Mouse (Mus musculus) neural tube, embryonic 15.5 days (tissue): ENCODE measurements around the gene Smyd1. TPM values are rescaled to one million over a fixed set of nuclear protein-coding genes. Genes with fewer than 3 reads are reported as not detected.
"Not testable (repeated sequence)": the region's sequence is repeated elsewhere in the genome, so short reads cannot be mapped to it uniquely, and the experiment has no call there.

ENCODE experiments used
- ATAC-seq: fragments of 200-750 bp; cut with Nextera tagmentation; 2 replicates; pipeline ENCODE4 v1.8.0; 2017; ENCODE audit warnings: mild to moderate bottlenecking, moderate TSS enrichment, moderate library complexity; ENCODE audit not compliant: low FRiP score
- H3K27ac ChIP-seq: fragments of 300-500 bp; sonication (generic); replicated peaks from 2 replicates; pipeline ENCODE4 v1.5.1; 2015; ENCODE audit warnings: mild to moderate bottlenecking, inconsistent platforms
- H3K27me3 ChIP-seq: fragments of 300-500 bp; sonication (generic); replicated peaks from 2 replicates; pipeline ENCODE4 v1.6.1; 2015; ENCODE audit warnings: inconsistent platforms
- H3K36me3 ChIP-seq: fragments of 300-500 bp; sonication (generic); 2 replicates; pipeline ENCODE4 v1.6.1; 2015; ENCODE audit warnings: inconsistent platforms
- H3K4me1 ChIP-seq: fragments of 300-500 bp; sonication (generic); 2 replicates; pipeline ENCODE4 v1.6.1; 2015; ENCODE audit warnings: inconsistent platforms
- H3K4me2 ChIP-seq: fragments of 300-500 bp; sonication (generic); 2 replicates; pipeline ENCODE4 v1.6.1; 2015; ENCODE audit warnings: inconsistent platforms, mild to moderate bottlenecking, moderate library complexity
- H3K4me3 ChIP-seq: fragments of 300-500 bp; sonication (generic); replicated peaks from 2 replicates; pipeline ENCODE4 v1.5.1; 2015; ENCODE audit warnings: mild to moderate bottlenecking, inconsistent platforms
- H3K9ac ChIP-seq: fragments of 300-500 bp; sonication (generic); replicated peaks from 2 replicates; pipeline ENCODE4 v1.6.1; 2015; ENCODE audit warnings: mild to moderate bottlenecking, inconsistent platforms
- H3K9me3 ChIP-seq: fragments of 300-500 bp; sonication (generic); replicated peaks from 2 replicates; pipeline ENCODE4 v1.6.1; 2016; ENCODE audit warnings: inconsistent platforms
- WGBS: fragments of 180-500 bp; shearing (Covaris S2); methylation state at CpG from one replicate; pipeline ENCODE4 v1.1.7; 2015; ENCODE audit warnings: mixed read lengths; 5-methylcytosine and 5-hydroxymethylcytosine counted together
- polyA plus RNA-seq: library from polyadenylated mRNA; unstranded; fragments of >200 nt; fragmentation: Nextera tagmentation; extraction: Ambion mirVana; gene quantifications from 2 replicates; pipeline ENCODE4 v1.2.1, GENCODE M21; 2015

Smyd1 gene
- polyA plus RNA-seq, 1 experiment from 2014 or later: 1.4 TPM

GRCm38 (mm10) chr6:71271057-71271388 lies 51.0 kb downstream of the Smyd1 start:
- WGBS: 2% methylated on average over 8 of the region's 8 CpGs
- ATAC-seq: peak; percentile 56
- H3K27me3 ChIP-seq: no peaks in the 10 kb centered on the region
- peak overlapping the region; percentile 88 for H3K4me3 ChIP-seq
- H3K36me3 ChIP-seq: no peaks in the 10 kb centered on the region
- peak overlapping the region; percentile 45 for H3K9ac ChIP-seq
- no peaks in the 10 kb centered on the region for H3K9me3 ChIP-seq
- H3K4me2 ChIP-seq: peak overlapping the region; percentile 75
- H3K4me1 ChIP-seq: peaks cover 15% of the 10 kb centered on the region
- peak overlapping the region; percentile 98 for H3K27ac ChIP-seq

- Histone ChIP-seq H3K4me1 (peaks cover 15% of the 10 kb centered on the region), H3K36me3 (no peaks in the 10 kb centered on the region), H3K4me3 (peak overlapping the region; percentile 88), H3K4me2 (peak overlapping the region; percentile 75), H3K27ac (peak overlapping the region; percentile 98), H3K9ac (peak overlapping the region; percentile 45), H3K27me3 (no peaks in the 10 kb centered on the region), H3K9me3 (no peaks in the 10 kb centered on the region)
- peak; percentile 44 for ATAC-seq
- WGBS: 12% methylated on average over 14 of the region's 14 CpGs
Measured at GRCm38 (mm10) chr6:71270301-71271056, 51.6 kb downstream of the Smyd1 start.

- WGBS: 94% methylated on average over 6 of the region's 6 CpGs
- H3K27me3 ChIP-seq, H3K4me3 ChIP-seq, H3K4me2 ChIP-seq, H3K9ac ChIP-seq, H3K36me3 ChIP-seq, H3K27ac ChIP-seq, ATAC-seq, H3K9me3 ChIP-seq: not testable (repeated sequence)
- H3K4me1 ChIP-seq: peaks cover 15% of the 10 kb centered on the region
Measured at GRCm38 (mm10) chr6:71269686-71270050, 52.4 kb downstream of the Smyd1 start.

GRCm38 (mm10) chr6:71268929-71269685 lies 52.9 kb downstream of the Smyd1 start:
- no peak for ATAC-seq

GRCm38 (mm10) chr6:71267603-71268002 lies 54.4 kb downstream of the Smyd1 start:
- WGBS: 75% methylated on average over 7 of the region's 7 CpGs
- peaks cover 11% of the 10 kb centered on the region for H3K4me1 ChIP-seq
- not testable (repeated sequence) for H3K4me3 ChIP-seq, H3K4me2 ChIP-seq, H3K27me3 ChIP-seq, H3K36me3 ChIP-seq, H3K9me3 ChIP-seq, H3K27ac ChIP-seq, ATAC-seq, H3K9ac ChIP-seq

More at GRCm38 (mm10) chr6:71268929-71269685, 52.9 kb downstream of the Smyd1 start:
- no peaks in the 10 kb centered on the region for H3K36me3 ChIP-seq
- no peaks in the 10 kb centered on the region for H3K9me3 ChIP-seq
- H3K4me3 ChIP-seq: no peak overlapping the region
- 65% methylated on average over 7 of the region's 7 CpGs for WGBS
- no peak overlapping the region for H3K9ac ChIP-seq
- H3K4me1 ChIP-seq: peaks cover 15% of the 10 kb centered on the region
- H3K27ac ChIP-seq: no peak overlapping the region
- H3K4me2 ChIP-seq: no peak overlapping the region
- no peaks in the 10 kb centered on the region for H3K27me3 ChIP-seq

- no peaks in the 10 kb centered on the region for H3K27me3 ChIP-seq
- H3K36me3 ChIP-seq: no peaks in the 10 kb centered on the region
- H3K4me3 ChIP-seq: no peak overlapping the region
- no peak overlapping the region for H3K27ac ChIP-seq
- no peak for ATAC-seq
- H3K4me2 ChIP-seq: no peak overlapping the region
- WGBS: 67% methylated on average over 8 of the region's 8 CpGs
- no peaks in the 10 kb centered on the region for H3K4me1 ChIP-seq
- H3K9ac ChIP-seq: no peak overlapping the region
- H3K9me3 ChIP-seq: no peaks in the 10 kb centered on the region
Measured at GRCm38 (mm10) chr6:71262142-71262833, 59.7 kb downstream of the Smyd1 start.

- H3K27me3 ChIP-seq: no peaks in the 10 kb centered on the region
- ATAC-seq: no peak
- no peaks in the 10 kb centered on the region for H3K36me3 ChIP-seq
- no peak overlapping the region for H3K4me2 ChIP-seq
- H3K9me3 ChIP-seq: no peaks in the 10 kb centered on the region
- H3K4me1 ChIP-seq: no peaks in the 10 kb centered on the region
- no peak overlapping the region for H3K4me3 ChIP-seq
- no peak overlapping the region for H3K9ac ChIP-seq
- 85% methylated on average over 3 of the region's 3 CpGs for WGBS
- H3K27ac ChIP-seq: no peak overlapping the region
Measured at GRCm38 (mm10) chr6:71261060-71261459, 61.0 kb downstream of the Smyd1 start.

- Histone ChIP-seq H3K4me1 (no peaks in the 10 kb centered on the region), H3K4me2 (no peak overlapping the region), H3K27me3 (no peaks in the 10 kb centered on the region), H3K4me3 (no peak overlapping the region), H3K9me3 (no peaks in the 10 kb centered on the region), H3K9ac (no peak overlapping the region), H3K36me3 (no peaks in the 10 kb centered on the region), H3K27ac (no peak overlapping the region)
- no peak for ATAC-seq
- WGBS: 61% methylated on average over 6 of the region's 6 CpGs
Measured at GRCm38 (mm10) chr6:71260051-71260640, 61.9 kb downstream of the Smyd1 start.

- H3K9ac ChIP-seq: no peak overlapping the region
- ATAC-seq: no peak
- no peaks in the 10 kb centered on the region for H3K9me3 ChIP-seq
- no peak overlapping the region for H3K4me2 ChIP-seq
- no peak overlapping the region for H3K4me3 ChIP-seq
- no peaks in the 10 kb centered on the region for H3K36me3 ChIP-seq
- no peak overlapping the region for H3K27ac ChIP-seq
- H3K4me1 ChIP-seq: no peaks in the 10 kb centered on the region
- 91% methylated on average over 4 of the region's 4 CpGs for WGBS
- no peaks in the 10 kb centered on the region for H3K27me3 ChIP-seq
Measured at GRCm38 (mm10) chr6:71259166-71259565, 62.9 kb downstream of the Smyd1 start.

- Histone ChIP-seq H3K27me3 (no peaks in the 10 kb centered on the region), H3K9me3 (no peaks in the 10 kb centered on the region), H3K4me3 (no peak overlapping the region), H3K4me1 (no peaks in the 10 kb centered on the region), H3K4me2 (no peak overlapping the region), H3K36me3 (no peaks in the 10 kb centered on the region), H3K9ac (no peak overlapping the region), H3K27ac (no peak overlapping the region)
- ATAC-seq: no peak
- WGBS: 84% methylated on average over 2 of the region's 2 CpGs
Measured at GRCm38 (mm10) chr6:71258562-71258961, 63.5 kb downstream of the Smyd1 start.

GRCm38 (mm10) chr6:71257375-71257774 lies 64.7 kb downstream of the Smyd1 start:
- Histone ChIP-seq H3K4me2 (no peak overlapping the region), H3K27me3 (no peaks in the 10 kb centered on the region), H3K4me3 (no peak overlapping the region), H3K9me3 (no peaks in the 10 kb centered on the region), H3K4me1 (no peaks in the 10 kb centered on the region), H3K27ac (no peak overlapping the region), H3K36me3 (no peaks in the 10 kb centered on the region), H3K9ac (no peak overlapping the region)
- no peak for ATAC-seq
- 42% methylated on average over 1 of the region's 1 CpGs for WGBS
